Mouse (Mus musculus): ENCODE data around the gene Gm42417. TPM values are rescaled to one million over a fixed set of nuclear protein-coding genes. Genes with fewer than 3 reads are reported as not detected.

Gm42417 gene
- polyA plus RNA-seq, 1 experiment from 2014 or later, result not detected

GRCm38 (mm10) chr1:36569694-36570276, 30.6 kb upstream of the Gm42417 start:
- 53% methylated on average over 7 of the region's 7 CpGs for whole genome bisulfite sequencing
- Histone ChIP-seq H3K36me3 (ENCODE audit: control insufficient read depth, insufficient read depth, low read length) (no peaks in the 10 kb centered on the region), H3K9ac (replicated peaks; ENCODE audit: low read depth, low read length) (no peak overlapping the region), H3K9me3 (ENCODE audit: control insufficient read depth, low read depth, low read length) (no peaks in the 10 kb centered on the region), H3K27me3 (ENCODE audit: control insufficient read depth, insufficient read depth, low read length) (no peaks in the 10 kb centered on the region), H3K27ac (ENCODE audit: low read length) (peak overlapping the region; percentile 29; the same call in 1 of the 2 replicates), H3K4me3 (ENCODE audit: low read depth, low read length) (no peak overlapping the region), H3K4me2 (replicated peaks; ENCODE audit: low read depth, low read length) (no peak overlapping the region), H3K4me1 (ENCODE audit: control insufficient read depth, insufficient read depth, low read length) (peaks cover 38% of the 10 kb centered on the region)
- ATAC-seq (ENCODE audit: insufficient number of reproducible peaks, insufficient read depth, low FRiP score, low read depth), result no peak

GRCm38 (mm10) chr1:36568776-36569175, 29.5 kb upstream of the Gm42417 start:
- Histone ChIP-seq H3K27me3 (ENCODE audit: control insufficient read depth, insufficient read depth, low read length) (no peaks in the 10 kb centered on the region), H3K4me3 (ENCODE audit: low read depth, low read length) (no peak overlapping the region), H3K9me3 (ENCODE audit: control insufficient read depth, low read depth, low read length) (no peaks in the 10 kb centered on the region), H3K4me2 (replicated peaks; ENCODE audit: low read depth, low read length) (no peak overlapping the region), H3K9ac (replicated peaks; ENCODE audit: low read depth, low read length) (no peak overlapping the region), H3K4me1 (ENCODE audit: control insufficient read depth, insufficient read depth, low read length) (peaks cover 28% of the 10 kb centered on the region), H3K36me3 (ENCODE audit: control insufficient read depth, insufficient read depth, low read length) (no peaks in the 10 kb centered on the region), H3K27ac (ENCODE audit: low read length) (peak overlapping the region; percentile 67)
- peak; percentile 24; the same call in 1 of the 2 replicates for ATAC-seq (ENCODE audit: insufficient number of reproducible peaks, insufficient read depth, low FRiP score, low read depth)
- WGBS, result 71% methylated on average over 4 of the region's 4 CpGs

GRCm38 (mm10) chr1:36567818-36568603, 28.8 kb upstream of the Gm42417 start:
- ATAC-seq (ENCODE audit: insufficient number of reproducible peaks, insufficient read depth, low FRiP score, low read depth), result 0 out of 2 replicates have a peak, but pooled peaks have one; percentile 24
- no peaks in the 10 kb centered on the region for H3K27me3 ChIP-seq (ENCODE audit: control insufficient read depth, insufficient read depth, low read length)
- no peak overlapping the region for H3K9ac ChIP-seq (replicated peaks; ENCODE audit: low read depth, low read length)
- H3K4me3 ChIP-seq (ENCODE audit: low read depth, low read length), result no peak overlapping the region
- no peaks in the 10 kb centered on the region for H3K36me3 ChIP-seq (ENCODE audit: control insufficient read depth, insufficient read depth, low read length)
- H3K4me1 ChIP-seq (ENCODE audit: control insufficient read depth, insufficient read depth, low read length), result peaks cover 21% of the 10 kb centered on the region
- 0 out of 2 replicates have a peak overlapping the region, but pooled peaks have one; percentile 2 for H3K4me2 ChIP-seq (replicated peaks; ENCODE audit: low read depth, low read length)
- WGBS, result 35% methylated on average over 21 of the region's 21 CpGs
- peak overlapping the region; percentile 67; the same call in 1 of the 2 replicates for H3K27ac ChIP-seq (ENCODE audit: low read length)
- no peaks in the 10 kb centered on the region for H3K9me3 ChIP-seq (ENCODE audit: control insufficient read depth, low read depth, low read length)

GRCm38 (mm10) chr1:36566425-36566824, 27.2 kb upstream of the Gm42417 start:
- no peak overlapping the region for H3K27ac ChIP-seq (ENCODE audit: low read length)

GRCm38 (mm10) chr1:36564101-36564500, 24.9 kb upstream of the Gm42417 start:
- 72% methylated on average over 6 of the region's 6 CpGs for WGBS
- H3K27me3 ChIP-seq (ENCODE audit: control insufficient read depth, insufficient read depth, low read length), result no peaks in the 10 kb centered on the region
- H3K36me3 ChIP-seq (ENCODE audit: control insufficient read depth, insufficient read depth, low read length), result no peaks in the 10 kb centered on the region
- H3K4me3 ChIP-seq (ENCODE audit: low read depth, low read length), result no peak overlapping the region
- no peak overlapping the region for H3K27ac ChIP-seq (ENCODE audit: low read length)
- no peak overlapping the region for H3K9ac ChIP-seq (replicated peaks; ENCODE audit: low read depth, low read length)
- no peak overlapping the region for H3K4me2 ChIP-seq (replicated peaks; ENCODE audit: low read depth, low read length)
- H3K9me3 ChIP-seq (ENCODE audit: control insufficient read depth, low read depth, low read length), result no peaks in the 10 kb centered on the region
- ATAC-seq (ENCODE audit: insufficient number of reproducible peaks, insufficient read depth, low FRiP score, low read depth), result no peak
- peaks cover 14% of the 10 kb centered on the region for H3K4me1 ChIP-seq (ENCODE audit: control insufficient read depth, insufficient read depth, low read length)

More at GRCm38 (mm10) chr1:36566425-36566824, 27.2 kb upstream of the Gm42417 start:
- Histone ChIP-seq H3K9ac (replicated peaks; ENCODE audit: low read depth, low read length) (no peak overlapping the region), H3K4me3 (ENCODE audit: low read depth, low read length) (no peak overlapping the region), H3K9me3 (ENCODE audit: control insufficient read depth, low read depth, low read length) (no peaks in the 10 kb centered on the region), H3K36me3 (ENCODE audit: control insufficient read depth, insufficient read depth, low read length) (no peaks in the 10 kb centered on the region), H3K4me1 (ENCODE audit: control insufficient read depth, insufficient read depth, low read length) (peaks cover 17% of the 10 kb centered on the region), H3K27me3 (ENCODE audit: control insufficient read depth, insufficient read depth, low read length) (no peaks in the 10 kb centered on the region), H3K4me2 (replicated peaks; ENCODE audit: low read depth, low read length) (no peak overlapping the region)
- no peak for ATAC-seq (ENCODE audit: insufficient number of reproducible peaks, insufficient read depth, low FRiP score, low read depth)
- 24% methylated on average over 2 of the region's 2 CpGs for WGBS

- H3K4me1 ChIP-seq (ENCODE audit: control insufficient read depth, insufficient read depth, low read length), result peaks cover 17% of the 10 kb centered on the region
- no peak for ATAC-seq (ENCODE audit: insufficient number of reproducible peaks, insufficient read depth, low FRiP score, low read depth)
Measured at GRCm38 (mm10) chr1:36563632-36564031, 24.4 kb upstream of the Gm42417 start.

GRCm38 (mm10) chr1:36563197-36563596, 24.0 kb upstream of the Gm42417 start:
- no peak for ATAC-seq (ENCODE audit: insufficient number of reproducible peaks, insufficient read depth, low FRiP score, low read depth)
- H3K4me3 ChIP-seq (ENCODE audit: low read depth, low read length), result no peak overlapping the region
- 70% methylated on average over 2 of the region's 2 CpGs for WGBS
- peaks cover 15% of the 10 kb centered on the region for H3K4me1 ChIP-seq (ENCODE audit: control insufficient read depth, insufficient read depth, low read length)
- no peak overlapping the region for H3K9ac ChIP-seq (replicated peaks; ENCODE audit: low read depth, low read length)
- H3K27ac ChIP-seq (ENCODE audit: low read length), result no peak overlapping the region
- no peaks in the 10 kb centered on the region for H3K9me3 ChIP-seq (ENCODE audit: control insufficient read depth, low read depth, low read length)
- no peaks in the 10 kb centered on the region for H3K27me3 ChIP-seq (ENCODE audit: control insufficient read depth, insufficient read depth, low read length)
- no peaks in the 10 kb centered on the region for H3K36me3 ChIP-seq (ENCODE audit: control insufficient read depth, insufficient read depth, low read length)
- no peak overlapping the region for H3K4me2 ChIP-seq (replicated peaks; ENCODE audit: low read depth, low read length)

More at GRCm38 (mm10) chr1:36563632-36564031, 24.4 kb upstream of the Gm42417 start:
- Histone ChIP-seq H3K27ac (ENCODE audit: low read length) (no peak overlapping the region), H3K9me3 (ENCODE audit: control insufficient read depth, low read depth, low read length) (no peaks in the 10 kb centered on the region), H3K9ac (replicated peaks; ENCODE audit: low read depth, low read length) (no peak overlapping the region), H3K27me3 (ENCODE audit: control insufficient read depth, insufficient read depth, low read length) (no peaks in the 10 kb centered on the region), H3K4me3 (ENCODE audit: low read depth, low read length) (no peak overlapping the region), H3K4me2 (replicated peaks; ENCODE audit: low read depth, low read length) (no peak overlapping the region), H3K36me3 (ENCODE audit: control insufficient read depth, insufficient read depth, low read length) (no peaks in the 10 kb centered on the region)
- WGBS, result 65% methylated on average over 4 of the region's 4 CpGs

- Histone ChIP-seq H3K4me1 (ENCODE audit: control insufficient read depth, insufficient read depth, low read length) (peaks cover 11% of the 10 kb centered on the region; the same call in 1 of the 2 replicates), H3K27ac (ENCODE audit: low read length) (no peak overlapping the region), H3K4me2 (replicated peaks; ENCODE audit: low read depth, low read length) (no peak overlapping the region), H3K4me3 (ENCODE audit: low read depth, low read length) (no peak overlapping the region), H3K9ac (replicated peaks; ENCODE audit: low read depth, low read length) (no peak overlapping the region), H3K36me3 (ENCODE audit: control insufficient read depth, insufficient read depth, low read length) (no peaks in the 10 kb centered on the region), H3K27me3 (ENCODE audit: control insufficient read depth, insufficient read depth, low read length) (no peaks in the 10 kb centered on the region), H3K9me3 (ENCODE audit: control insufficient read depth, low read depth, low read length) (no peaks in the 10 kb centered on the region)
- no peak for ATAC-seq (ENCODE audit: insufficient number of reproducible peaks, insufficient read depth, low FRiP score, low read depth)
- 65% methylated on average over 4 of the region's 4 CpGs for WGBS
Measured at GRCm38 (mm10) chr1:36562388-36562787, 23.2 kb upstream of the Gm42417 start.

Data from stomach, embryonic 14.5 days (tissue).